Mouse (Mus musculus): ENCODE data around the gene Cox10.

DNA sequence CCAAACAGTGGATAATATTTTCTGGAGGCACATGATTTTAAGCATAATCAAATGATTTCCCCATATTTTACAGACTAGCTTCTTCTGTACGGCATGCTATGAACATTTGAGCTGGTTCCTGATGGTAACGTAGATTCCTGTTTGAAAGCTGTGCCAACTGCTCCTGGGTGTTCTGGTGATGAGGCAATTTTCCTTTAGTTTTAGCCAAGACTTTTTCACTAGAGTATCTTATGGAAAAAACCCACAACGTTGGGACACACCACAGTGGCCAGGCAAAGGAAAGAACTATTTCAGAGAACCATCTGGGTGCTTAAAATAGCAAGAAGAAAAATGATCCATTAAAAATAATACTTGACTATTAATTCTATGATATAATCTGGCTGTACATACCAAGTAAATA lies 35.2 kb downstream of the Cox10 start:
- TF ChIP-seq GATA1 (IDR thresholded peaks at IDR 0.05; ENCODE audit: borderline replicate concordance, low read length) (no peak), FLI1 (IDR thresholded peaks at IDR 0.05; ENCODE audit: low read length) (no peak)

All from megakaryocyte, embryonic 14.5 days (primary cell).